Mouse (Mus musculus): Measurements from ENCODE around the gene Atp6v1a.

DNA sequence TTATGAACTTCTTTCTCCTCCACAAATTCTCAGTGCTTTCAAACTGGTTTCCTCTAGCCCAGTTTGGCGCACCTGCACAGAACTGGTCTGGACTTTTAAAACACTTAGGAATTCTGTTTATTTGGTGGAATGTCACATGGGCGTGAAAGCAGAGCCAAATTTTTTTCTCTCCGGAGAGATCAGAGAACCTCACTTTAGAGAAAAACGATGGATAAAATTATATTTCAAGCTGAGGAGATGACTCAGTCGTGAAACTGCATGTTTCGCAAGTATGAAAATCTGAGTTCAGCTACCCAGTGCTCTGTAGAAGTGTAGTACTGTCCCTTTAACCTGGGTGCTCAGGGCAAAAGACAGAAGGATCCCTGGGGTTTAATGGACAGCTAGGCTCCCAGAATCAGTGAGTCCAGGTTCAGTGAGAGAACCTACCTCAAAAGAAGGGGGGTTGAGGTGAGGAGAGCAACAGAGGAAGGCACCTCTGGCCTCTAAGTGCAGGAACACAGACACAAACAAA is 2.9 kb downstream of the Atp6v1a start:
- TF ChIP-seq CTCF (conservative IDR thresholded peaks at IDR 0.05; ENCODE audit: insufficient read depth, insufficient read length, low read depth, low read length) (no peak), POLR2A (IDR thresholded peaks at IDR 0.05; ENCODE audit: low read depth, low read length) (no peak)
